Mouse (Mus musculus) right cerebral cortex, postnatal 14 days (tissue): Measurements from ENCODE around the gene Msantd2.
A peak's percentile ranks its signal among the peaks of the same experiment; 100 is the strongest.

Source experiments
- DNase-seq: peaks from one replicate; pipeline ENCODE4 v3.0.0; 2022

Msantd2 gene

DNA sequence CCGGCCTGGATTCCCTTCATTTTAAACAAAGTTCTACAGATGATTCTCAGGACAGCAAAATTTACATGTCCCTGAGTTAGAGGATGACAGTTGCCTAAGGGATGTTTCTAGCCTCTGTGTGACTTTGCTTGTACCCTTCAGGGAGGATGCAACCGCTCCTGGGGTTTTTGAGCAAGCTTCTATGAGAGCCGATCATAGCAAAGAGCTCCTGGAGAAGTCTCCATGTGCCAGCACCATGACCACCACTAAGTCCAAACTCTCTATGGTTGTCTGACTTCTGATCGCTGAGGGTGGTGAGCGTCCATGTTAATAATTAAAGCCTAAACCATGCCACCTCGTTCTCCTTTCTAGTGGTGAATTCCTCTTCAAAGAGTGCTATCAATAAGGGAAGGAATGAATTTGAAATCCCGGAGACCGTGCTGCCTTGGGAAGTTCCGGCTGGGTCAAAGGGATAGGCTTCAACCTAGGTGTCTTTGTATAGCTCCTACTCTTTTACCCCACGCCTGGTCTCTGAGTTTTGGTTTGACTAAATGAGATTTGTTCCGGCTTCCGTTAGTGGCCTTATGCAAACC is 54.8 kb downstream of the Msantd2 start:
- DNase-seq = no peak

DNA sequence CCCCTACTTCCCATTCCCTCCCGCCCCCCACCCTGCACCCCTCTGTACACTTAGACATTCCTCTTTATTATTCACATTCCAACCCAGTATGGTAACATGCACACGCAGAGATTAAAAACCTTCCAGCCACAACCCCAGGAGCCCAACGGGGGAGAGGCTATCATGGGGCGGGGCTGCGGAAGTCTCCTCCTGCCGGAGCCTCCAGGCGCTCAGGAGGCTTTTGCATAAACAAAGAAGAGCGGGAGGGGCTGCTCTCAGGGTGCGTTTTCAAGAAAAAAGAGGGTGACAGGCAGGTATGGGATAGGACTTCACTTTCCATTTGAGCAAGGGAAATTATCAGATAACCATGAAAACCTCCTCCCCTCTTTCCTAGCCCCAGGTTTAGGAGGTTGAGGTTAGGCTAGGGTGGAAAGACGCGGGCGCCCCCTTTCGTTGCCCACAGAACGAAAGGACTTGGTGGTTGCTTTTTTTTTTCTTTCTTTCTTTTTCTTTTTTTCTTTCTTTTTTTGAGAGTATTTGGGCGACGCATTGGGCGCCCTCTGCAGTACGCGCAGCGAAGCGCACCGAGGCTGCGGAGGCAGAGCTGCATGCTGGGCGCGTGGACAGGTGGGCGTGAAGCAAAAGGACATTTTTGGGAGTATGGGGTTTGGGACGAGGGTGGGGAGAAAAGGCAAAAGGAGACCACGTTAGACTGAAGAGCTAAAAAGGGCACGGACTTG is 55.5 kb downstream of the Msantd2 start:
- peak; percentile 76 for DNase-seq

DNA sequence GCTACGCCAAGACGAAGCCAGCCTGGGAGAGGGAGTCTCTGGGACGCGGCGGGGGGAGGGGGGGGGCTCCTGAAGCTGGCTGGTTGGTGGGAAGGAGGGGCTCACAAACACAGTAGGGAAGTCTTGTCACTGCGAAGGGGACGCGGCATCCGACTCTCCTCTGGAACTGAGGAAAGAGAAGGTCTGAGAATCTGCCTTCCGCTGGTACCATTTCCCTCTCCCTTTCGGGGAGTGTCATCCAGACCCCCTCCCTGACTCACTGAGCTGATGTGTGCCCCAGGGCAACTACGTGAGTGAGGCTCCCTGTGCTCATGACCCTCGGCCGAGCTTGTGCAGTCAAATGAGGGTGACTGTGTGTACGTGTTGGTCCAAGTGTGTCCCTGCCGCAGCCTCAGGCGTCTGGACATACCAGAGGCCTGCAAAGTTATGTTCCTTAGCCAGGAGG is 56.1 kb downstream of the Msantd2 start:
- no peak for DNase-seq

DNA sequence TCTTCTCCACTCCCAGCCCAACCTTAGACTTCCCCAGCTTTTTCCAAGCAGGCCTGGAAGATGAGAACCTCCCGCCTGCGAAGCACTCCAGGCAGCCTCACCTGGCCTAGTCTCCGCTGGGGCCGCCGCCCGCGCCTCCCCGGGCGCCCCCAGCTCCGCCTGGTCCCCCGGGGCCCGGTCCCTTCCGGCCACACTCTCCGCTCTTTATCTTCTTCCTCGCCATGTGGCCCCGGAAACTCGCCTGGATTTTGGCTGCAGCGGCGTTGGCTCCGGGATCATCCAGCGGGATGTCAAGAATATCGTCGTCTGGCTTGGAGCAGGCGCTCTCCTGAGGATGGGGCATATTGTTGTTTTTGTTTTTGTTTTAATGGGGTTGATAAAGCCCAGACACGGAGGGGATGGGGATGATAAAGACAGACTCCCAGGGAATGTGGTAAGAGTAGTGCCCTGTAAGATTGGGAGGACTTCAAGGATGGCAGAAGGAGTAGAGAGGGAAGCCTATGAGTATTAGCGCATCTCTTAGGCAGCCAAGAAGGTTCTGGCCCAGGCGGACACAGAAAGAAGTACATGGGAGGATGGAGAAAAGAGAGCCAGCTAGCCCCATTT is 56.8 kb downstream of the Msantd2 start:
- DNase-seq = no peak

DNA sequence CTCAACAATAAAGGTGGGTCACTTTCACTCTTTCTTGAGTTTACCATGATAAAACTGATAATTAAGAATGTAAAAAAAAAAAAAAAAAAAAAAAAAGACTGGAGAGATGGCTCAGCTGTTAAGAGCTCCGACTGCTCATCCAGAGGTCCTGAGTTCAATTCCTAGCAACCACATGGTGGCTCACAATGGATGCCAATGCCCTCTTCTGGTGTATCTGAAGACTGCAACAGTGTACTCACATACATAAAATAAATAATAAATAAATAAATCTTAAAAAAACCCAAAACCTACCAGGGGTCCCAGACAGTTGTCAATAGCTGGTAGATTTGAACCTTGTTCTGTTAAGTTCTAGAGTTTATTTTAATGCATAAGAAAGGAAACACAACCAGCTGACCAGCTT is 57.8 kb downstream of the Msantd2 start:
- no peak for DNase-seq

DNA sequence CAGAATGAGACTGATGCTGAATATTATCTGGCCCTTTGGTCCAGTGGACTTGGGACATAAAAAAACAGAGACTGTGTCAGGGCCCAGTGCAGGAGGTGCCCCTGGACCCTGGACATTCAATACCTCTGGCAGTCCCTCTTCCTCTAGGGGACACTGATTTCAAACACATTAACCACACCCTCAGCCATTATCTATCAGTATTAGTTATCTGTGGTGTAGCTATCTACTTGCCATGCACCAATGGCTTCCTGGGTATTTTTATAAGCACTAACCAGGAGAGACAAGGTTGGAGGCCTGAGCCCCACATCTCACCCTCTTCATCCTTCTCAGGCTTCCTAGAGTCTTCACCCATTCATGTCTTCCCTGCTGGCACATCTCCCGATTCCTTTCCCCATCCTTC is 61.3 kb downstream of the Msantd2 start:
- DNase-seq = no peak

DNA sequence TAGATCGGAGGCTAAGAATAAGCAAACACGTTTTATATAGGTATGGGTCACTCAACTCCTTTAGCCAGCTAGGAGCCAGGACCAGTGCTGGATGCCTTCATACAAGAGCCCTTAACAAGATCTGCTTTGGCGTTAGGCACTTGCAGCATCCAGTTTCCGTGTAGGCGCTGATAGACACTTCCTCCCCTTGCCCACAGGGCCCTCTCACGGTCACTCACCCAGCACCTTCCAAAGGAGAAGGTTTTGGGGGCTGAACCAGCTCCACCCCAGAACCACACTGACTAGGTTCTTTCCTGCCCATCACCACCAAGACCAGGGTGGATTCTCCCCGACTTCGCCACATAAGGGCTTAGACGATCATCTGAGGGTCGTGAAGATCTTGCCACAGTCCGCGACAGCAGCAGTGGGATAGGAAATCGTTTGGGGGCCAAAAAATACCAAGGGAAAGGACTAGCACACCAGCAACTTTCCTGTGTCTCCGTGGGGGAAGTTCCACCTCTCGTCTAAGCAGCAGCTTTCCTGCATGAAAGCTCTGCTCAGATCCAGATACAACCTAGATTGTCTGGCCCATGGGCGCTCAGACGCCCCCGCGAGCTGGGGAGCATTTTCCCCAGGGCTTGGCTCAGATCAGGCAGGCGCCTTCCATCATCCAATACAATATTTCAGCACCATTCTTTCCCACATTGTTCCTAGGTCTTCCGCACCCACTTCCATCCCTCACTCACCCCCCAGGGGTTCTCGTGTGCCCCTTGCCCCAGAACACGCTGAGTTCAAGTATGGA is 62.8 kb downstream of the Msantd2 start:
- no peak for DNase-seq

DNA sequence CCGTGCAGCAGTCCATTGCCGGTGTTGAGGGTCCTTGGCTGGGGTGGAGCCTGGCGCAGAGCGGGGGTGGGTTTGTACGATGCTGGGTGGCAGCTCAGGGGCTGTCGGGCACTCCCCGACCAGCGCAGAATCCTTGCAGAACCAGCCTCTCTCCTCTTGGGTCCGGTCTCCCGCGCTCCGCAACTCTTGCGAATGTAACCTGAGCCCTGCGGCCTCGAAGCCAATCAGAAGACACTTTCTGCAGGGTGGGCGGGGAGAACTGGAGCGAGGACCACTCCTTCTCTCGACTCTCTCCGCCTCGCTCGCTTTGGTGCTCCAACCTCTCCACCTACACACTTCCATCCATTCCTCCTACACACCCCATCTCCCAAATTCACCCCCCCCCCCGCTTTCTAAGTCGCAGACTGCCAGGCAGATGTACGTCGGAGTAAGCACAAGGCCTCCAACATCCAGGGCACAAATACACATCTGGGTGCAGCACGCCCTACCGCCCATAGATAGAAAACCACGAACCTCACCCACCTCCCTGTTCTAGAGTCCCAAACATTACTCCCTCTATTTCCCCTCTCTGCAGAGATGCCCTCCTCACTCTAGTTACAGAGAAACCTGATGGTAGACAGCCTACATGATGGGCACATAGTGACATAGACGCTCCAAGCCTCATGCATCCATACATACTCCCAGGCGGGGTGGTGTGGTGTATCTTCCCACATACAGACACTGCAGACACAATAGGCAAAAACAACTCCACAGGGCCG is 63.6 kb downstream of the Msantd2 start, which contains the start of gene Nrgn:
TSS of gene Nrgn (minus strand) at position 369 of the 758 bp plus-strand sequence.
- DNase-seq = peak; percentile 83

DNA sequence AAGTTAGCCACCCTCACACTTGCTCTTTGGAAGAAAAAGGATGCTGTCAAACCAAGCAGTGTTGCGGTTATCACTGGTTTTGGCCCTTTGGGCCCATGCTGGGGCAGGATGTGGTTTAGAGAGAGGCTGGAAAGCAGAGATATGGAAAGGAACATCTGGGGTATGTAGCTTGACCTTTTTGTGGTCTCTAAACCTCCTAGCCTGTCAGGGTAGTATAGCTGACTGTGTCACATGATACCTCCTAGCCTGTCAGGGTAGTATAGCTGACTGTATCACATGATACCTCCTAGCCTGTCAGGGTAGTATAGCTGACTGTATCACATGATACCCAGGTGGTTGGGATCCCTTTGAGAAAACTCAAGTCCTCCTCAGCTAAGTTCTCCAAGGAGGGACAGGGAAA is 65.2 kb downstream of the Msantd2 start:
- DNase-seq = no peak

DNA sequence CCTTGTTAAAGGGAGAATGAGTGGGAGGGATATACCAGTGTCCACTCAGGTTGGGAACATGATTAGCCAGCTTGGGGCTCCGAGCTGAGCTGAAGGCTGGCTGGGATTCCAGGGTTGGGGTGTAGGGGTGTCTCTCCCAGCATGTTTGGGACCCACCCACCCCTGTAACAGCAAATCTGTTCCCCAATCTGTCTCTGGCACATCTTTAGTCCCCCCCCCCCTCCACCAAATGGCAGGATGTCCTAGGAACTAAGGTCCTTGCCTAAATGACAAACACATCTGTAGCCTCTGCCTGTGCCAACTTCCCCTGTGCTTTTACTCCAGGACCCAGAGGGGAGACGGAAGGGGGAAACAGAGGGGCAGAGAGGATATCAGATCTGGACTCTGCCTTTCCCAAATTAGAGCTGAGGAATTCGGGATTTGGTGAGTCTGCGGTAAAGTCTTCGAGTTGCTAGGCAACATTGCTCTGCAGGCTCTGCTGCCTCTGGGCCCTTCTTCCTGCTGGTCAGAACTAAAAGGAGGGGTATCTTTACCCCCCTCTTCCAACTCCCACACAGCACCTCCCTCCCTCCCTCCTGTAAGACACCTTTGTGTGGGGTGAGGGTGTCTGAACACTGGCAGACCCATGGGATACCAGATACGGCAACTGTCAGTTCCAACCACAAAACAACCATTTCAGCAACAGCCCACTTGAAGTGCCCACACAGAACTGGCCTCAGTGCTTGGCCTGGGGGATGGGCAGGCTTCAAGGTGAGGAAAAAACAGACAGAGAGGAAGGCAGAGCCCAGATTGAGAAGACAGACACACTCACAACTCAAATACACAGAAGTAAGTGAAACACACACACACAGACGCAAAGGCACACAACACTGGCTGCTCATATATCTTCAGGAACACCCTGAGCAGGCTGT is 66.0 kb downstream of the Msantd2 start, which contains the start of gene Siae:
TSS of gene Siae (plus strand) at position 861 of the 911 bp plus-strand sequence.
- DNase-seq = no peak

DNA sequence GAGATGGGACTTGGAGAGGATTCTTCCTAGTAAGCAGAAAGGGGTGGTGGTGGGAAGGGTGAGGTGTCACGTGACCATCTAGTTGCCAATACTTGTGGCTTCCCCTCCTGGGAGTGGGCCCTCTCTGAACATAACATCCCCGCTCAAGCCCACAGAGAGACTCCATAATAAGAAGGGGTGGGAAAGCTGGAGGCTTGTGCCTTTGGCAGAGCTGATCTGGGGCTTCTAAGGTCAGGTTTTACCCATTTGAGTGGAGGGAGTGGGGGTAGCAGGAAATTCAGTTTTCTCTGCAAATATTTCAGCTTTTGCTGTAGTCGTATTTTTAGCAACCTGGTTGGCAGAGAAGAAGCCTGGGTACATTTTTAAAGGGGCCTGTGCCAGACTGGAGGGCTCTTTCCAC is 67.2 kb downstream of the Msantd2 start:
- peak; percentile 28 for DNase-seq

DNA sequence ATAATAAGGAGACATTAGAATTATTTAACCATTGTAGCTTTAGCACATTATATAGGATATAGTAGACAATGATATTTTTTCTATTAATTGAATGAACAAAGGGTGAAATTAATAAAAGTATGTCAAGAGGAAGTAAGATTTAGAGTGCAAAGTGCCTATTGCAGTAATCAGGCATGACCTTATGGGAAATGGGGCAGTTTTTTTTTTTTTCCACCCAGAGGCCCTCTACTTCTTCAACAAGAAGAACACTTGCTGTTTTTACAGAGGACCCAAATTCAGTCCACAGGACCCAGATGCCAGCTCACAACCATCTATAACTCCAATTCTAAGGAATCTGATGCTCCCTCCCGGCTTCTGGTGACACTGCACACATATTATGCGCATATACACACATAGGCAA is 71.5 kb downstream of the Msantd2 start:
- no peak for DNase-seq

DNA sequence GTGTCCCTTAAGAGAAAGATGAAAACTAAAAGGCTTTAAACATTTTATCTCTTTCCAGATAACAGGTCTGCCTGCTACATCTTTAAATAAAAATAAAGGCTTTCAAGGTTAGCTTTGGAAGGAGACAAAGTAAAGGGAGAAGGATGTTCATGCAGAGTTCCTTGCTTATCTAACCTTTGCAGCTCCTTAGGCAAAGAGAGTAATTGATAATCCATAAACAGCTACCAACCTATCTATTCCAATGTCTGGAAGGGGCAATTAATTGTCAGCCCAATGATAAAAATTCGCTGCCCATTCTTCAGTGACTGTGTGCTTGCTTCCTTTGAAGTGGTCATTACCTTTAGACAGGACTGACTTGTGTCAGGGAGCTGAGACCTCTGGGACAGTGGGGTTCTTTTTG is 74.7 kb downstream of the Msantd2 start:
- DNase-seq = no peak

DNA sequence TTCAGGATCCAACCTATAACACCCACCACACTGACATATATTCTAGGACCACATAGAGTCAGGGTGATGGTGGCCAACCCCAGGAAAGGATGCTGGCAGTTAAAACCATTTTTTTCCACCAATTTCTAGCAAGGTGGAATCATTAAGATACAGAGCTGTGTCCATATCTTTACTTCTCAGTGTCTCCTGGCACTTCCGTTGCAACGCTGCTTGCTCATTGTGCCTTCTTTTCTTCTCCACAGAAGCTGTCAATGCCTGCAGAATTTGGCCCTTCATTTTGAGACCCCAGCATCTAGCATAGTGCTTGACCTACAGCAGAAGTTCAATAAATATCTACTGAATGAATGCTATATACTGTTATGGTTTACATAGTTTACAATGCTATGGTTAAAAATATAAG is 77.9 kb downstream of the Msantd2 start:
- DNase-seq = no peak

DNA sequence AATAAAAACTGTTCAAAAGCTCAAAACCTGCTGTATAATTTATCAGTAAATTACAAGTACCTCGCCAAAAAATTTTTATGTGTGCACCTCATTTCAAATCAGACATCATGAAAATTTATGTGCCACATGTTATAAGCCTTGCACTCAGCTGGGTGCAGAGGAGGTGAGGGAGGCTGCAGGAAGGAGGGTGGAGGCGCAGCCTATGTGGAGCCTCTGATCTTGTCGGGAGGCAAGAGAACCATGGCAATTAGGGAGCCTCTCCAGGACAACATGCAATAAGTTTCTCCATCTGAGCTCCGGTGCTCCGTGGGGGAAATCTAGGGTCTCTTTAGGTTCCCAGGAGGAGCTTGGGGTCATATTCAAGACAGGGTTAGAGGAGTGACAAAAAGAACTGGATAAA is 78.3 kb downstream of the Msantd2 start:
- DNase-seq = no peak

DNA sequence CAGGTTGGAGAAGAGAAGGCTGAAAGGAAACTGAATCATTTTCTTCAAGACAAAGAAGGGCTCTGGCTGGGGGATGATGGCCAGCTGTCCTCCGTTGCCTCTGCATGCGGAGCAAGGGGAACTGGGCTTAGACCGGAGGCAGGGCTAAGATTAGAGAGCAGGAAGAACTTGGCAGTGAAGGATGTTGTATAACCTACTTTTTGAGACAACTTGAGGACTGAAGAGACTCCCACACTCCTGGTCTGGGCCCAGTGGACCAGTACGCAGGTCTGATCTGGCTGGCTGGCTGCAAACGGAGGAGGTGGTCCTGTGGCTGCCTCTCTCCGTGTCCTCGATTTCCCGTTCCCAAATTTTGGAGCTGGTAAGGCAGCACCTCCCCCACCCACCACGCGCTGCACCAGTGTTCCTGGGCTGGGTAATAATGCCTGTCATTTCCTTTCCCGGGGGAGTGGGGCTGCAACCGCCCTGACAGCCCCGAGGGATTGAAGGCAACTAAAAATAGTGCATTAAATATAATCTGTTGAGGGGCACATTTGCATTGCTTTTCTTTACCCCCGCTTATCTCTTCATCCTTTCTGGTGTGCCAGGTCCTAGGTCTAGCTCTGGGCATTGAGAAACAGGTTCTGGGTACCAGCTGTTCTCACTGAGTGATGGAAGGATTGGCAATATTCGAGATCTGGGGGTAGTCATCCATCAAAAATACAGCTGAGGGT is 78.9 kb downstream of the Msantd2 start:
- DNase-seq = peak; percentile 64

DNA sequence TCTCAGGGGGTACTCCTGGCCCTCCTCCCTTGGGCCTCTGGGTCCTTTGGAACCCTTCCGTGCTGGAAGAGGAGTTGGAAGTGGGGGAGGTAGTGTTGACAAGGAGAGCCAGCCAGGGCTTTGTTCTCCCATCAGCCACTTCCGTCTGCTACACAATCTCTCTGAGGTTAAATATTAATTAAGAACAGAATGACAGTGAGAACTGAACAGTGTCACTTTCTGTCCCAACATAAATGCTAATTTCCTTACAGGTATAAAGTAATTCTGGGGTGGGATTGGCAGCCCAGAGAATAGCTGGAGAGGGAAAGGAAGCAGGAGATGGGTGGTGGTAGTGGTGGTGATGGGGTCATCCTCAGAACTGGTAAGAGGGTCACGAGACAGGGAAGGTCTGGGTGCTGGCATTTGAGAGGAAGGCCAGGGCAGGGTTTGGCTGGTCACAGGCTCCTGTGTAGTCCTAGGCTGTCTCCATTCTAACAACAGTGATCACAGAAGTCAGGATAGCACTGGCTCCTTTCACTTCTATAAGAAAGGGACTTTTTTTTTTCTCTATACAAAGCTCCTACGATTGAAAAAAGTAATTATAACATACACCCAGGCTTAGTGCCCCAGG is 79.6 kb downstream of the Msantd2 start:
- DNase-seq = no peak

DNA sequence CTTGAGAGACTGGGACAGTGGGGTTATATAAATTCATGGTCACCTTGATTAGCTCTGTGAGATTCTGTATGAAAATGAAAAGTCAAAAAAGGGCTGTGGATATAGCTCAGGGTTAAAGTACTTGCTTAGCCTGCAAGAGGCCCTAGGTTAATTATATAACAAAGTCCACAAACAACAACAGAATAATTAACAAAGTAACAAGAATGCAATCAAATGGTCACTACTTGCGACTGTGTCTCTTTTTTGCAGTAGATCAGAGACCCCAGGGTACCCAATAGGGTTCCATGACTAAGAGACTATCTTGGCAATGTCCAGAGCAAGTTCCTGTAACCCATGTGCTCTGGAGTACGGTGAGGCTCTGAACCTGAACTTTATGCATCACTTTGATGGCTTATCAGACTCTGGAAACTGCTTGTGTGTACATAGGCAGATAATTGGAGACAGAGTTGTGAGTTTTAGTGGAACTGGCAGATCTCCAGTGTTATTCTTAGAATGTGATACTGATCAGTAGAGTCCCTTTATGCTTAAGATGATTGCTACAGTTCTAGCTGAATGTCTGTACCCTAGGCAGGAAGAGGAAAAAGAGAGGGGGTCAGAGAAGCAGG is 80.2 kb downstream of the Msantd2 start:
- no peak for DNase-seq

DNA sequence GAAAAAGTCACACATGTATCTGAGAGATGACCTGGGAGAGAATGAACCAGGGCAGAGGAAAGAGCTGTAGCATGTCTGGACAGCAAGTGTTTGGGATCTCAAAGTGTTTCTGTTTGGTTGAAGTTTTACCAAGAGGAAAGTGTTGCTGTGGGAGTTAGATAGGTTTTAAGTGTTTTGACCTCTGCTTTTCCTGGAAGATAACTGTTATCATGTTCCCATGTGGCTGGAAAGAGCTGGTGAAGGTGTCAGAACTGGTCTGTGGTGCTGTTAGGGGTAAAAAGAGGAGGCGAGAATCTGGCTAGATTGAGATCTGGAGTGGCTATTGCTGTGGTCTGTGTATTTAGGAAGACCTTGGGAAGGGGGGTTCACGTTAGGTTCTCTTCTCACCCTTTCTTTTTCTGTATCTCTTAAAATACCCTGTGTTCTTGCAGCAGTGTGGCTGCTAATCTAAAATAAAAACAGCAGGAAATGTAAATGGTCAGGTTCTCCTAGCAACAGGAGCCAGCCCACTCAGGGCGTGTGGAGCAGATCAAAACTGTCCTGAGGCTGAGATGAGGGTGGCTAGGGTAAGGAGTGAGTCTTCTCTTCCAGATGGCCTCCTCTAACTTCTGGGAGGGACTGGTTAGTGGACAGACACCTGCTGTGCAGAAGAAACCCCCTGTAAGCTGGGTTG is 83.2 kb downstream of the Msantd2 start:
- DNase-seq = no peak
